In genomic region chr15:102074876-102075585, GRCm38 (mm10) we compare ENCODE assay signal across 8 mouse cellular contexts. TPM values are rescaled to one million over a fixed set of nuclear protein-coding genes. Genes with fewer than 3 reads are reported as not detected.
DNase-seq lines count a peak whose midpoint lies in the region; ATAC-seq and TF ChIP-seq lines count a peak whose summit lies in the region.

No protein-coding gene starts in this region.

- H3K79me2 ChIP-seq in C2C12 (ENCODE audit: control insufficient read depth, insufficient read depth): peaks cover 64% of the 10 kb centered on the region

- H3K9me3 ChIP-seq in forebrain, embryonic 14.5 days (replicated peaks; ENCODE audit: control insufficient read depth, low read length): no peaks in the 10 kb centered on the region
- no peaks in the 10 kb centered on the region for H3K9me3 ChIP-seq in liver, embryonic 14.5 days (ENCODE audit: control insufficient read depth, low read length)

- no peak for TF ChIP-seq CTCF in gastrocnemius, adult 2 months (IDR thresholded peaks at IDR 0.05)
- TF ChIP-seq CTCF in C2C12 (IDR thresholded peaks at IDR 0.05; ENCODE audit: control insufficient read depth, insufficient read depth, insufficient read length): no peak
- no peak for TF ChIP-seq CTCF in liver, embryonic 14.5 days (IDR thresholded peaks at IDR 0.05; ENCODE audit: low read depth)

- intact Hi-C loops in gastrocnemius, adult 2 months (cut with DNase I): loop anchor here (5.0 to 10.0 kb wide), 2 partner anchors 753 to 1460 kb away; partner anchors contain the start of gene Dazap2
- intact Hi-C loops in gastrocnemius, postnatal 36 days (cut with DNase I): loop anchor here (10.0 kb wide), 1 partner anchor 850 kb away; the partner anchor contains the start of gene Grasp

- H3K4me3 ChIP-seq in gastrocnemius, adult 2 months: peak overlapping the region; percentile 90
- peak overlapping the region; percentile 99 for H3K4me3 ChIP-seq in C2C12 (ENCODE audit: insufficient read depth, poor library complexity, severe bottlenecking)
- H3K4me3 ChIP-seq in forebrain, embryonic 14.5 days (ENCODE audit: low read depth, low read length): peak overlapping the region; percentile 95
- peak overlapping the region; percentile 73 to 99 for H3K4me3 ChIP-seq in liver, embryonic 14.5 days (ENCODE audit: insufficient read depth in 1 of 2, low read depth in 2 of 2, low read length in 2 of 2)

- DNase-seq in gastrocnemius, adult 2 months: no peak
- no peak for DNase-seq in gastrocnemius, postnatal 36 days
- no peak for DNase-seq in forebrain, embryonic 14.5 days (ENCODE audit: low spot score)
- no peak for DNase-seq in liver, embryonic 14.5 days (ENCODE audit: low read depth in 3 of 3, low spot score in 3 of 3)
- no peak for DNase-seq in cerebellum, adult 11-12 months
- DNase-seq in adrenal gland, postnatal 36 days: no peak
- no peak for DNase-seq in thymus, postnatal 4 days

- WGBS in forebrain, embryonic 14.5 days: 11% methylated on average over 11 of the region's 11 CpGs
- WGBS in liver, embryonic 14.5 days (ENCODE audit: insufficient replicate concordance): 2% methylated on average over 11 of the region's 11 CpGs

- H3K36me3 ChIP-seq in C2C12 (ENCODE audit: control insufficient read depth, insufficient read depth): peaks cover 49% of the 10 kb centered on the region
- H3K36me3 ChIP-seq in forebrain, embryonic 14.5 days (ENCODE audit: control insufficient read depth, insufficient read depth, low read length): no peaks in the 10 kb centered on the region; the same call in 1 of the 2 replicates
- H3K36me3 ChIP-seq in liver, embryonic 14.5 days (replicated peaks; ENCODE audit: control insufficient read depth, insufficient read depth, low read depth): peaks cover 4% of the 10 kb centered on the region; the same call in 1 of the 2 replicates

- H3K79me3 ChIP-seq in C2C12 (ENCODE audit: low read depth): peaks cover 62% of the 10 kb centered on the region

- H3K4me1 ChIP-seq in forebrain, embryonic 14.5 days (ENCODE audit: control insufficient read depth, insufficient read depth, low read length): peaks cover 13% of the 10 kb centered on the region
- H3K4me1 ChIP-seq in liver, embryonic 14.5 days (replicated peaks; ENCODE audit: control insufficient read depth in 2 of 2, insufficient read depth in 2 of 2, low read length in 1 of 2): peaks cover 7 to 32% of the 10 kb centered on the region in 2 experiments

- H3K27me3 ChIP-seq in C2C12 (ENCODE audit: control insufficient read depth, insufficient read depth, insufficient read length): no peaks in the 10 kb centered on the region
- no peaks in the 10 kb centered on the region for H3K27me3 ChIP-seq in forebrain, embryonic 14.5 days (replicated peaks; ENCODE audit: control insufficient read depth, insufficient read depth, low read length)
- H3K27me3 ChIP-seq in liver, embryonic 14.5 days (ENCODE audit: control insufficient read depth, insufficient read depth, low read length): no peaks in the 10 kb centered on the region

- peak overlapping the region; percentile 86 for H3K4me2 ChIP-seq in forebrain, embryonic 14.5 days (ENCODE audit: low read length)
- H3K4me2 ChIP-seq in liver, embryonic 14.5 days (ENCODE audit: low read depth): peak overlapping the region; percentile 98

- no peak for TF ChIP-seq EP300 in liver, embryonic 14.5 days (IDR thresholded peaks at IDR 0.05; ENCODE audit: low read depth)

- H3K9ac ChIP-seq in forebrain, embryonic 14.5 days (ENCODE audit: low read length): peak overlapping the region; percentile 96
- peak overlapping the region; percentile 97 for H3K9ac ChIP-seq in liver, embryonic 14.5 days (replicated peaks)

- H3ac ChIP-seq in C2C12 (ENCODE audit: control insufficient read depth, insufficient read length, low read depth): peak overlapping the region; percentile 86

- H3K27ac ChIP-seq in gastrocnemius, adult 2 months: peak overlapping the region; percentile 98
- no peak overlapping the region for H3K27ac ChIP-seq in forebrain, embryonic 14.5 days (ENCODE audit: low read depth, low read length)
- H3K27ac ChIP-seq in liver, embryonic 14.5 days: peak overlapping the region; percentile 77

- ATAC-seq in forebrain, embryonic 14.5 days: no peak
- ATAC-seq in liver, embryonic 14.5 days (ENCODE audit: insufficient read depth): no peak

TF ChIP-seq in C2C12, 6 proteins besides CTCF, POLR2A, EP300 and RAD21:
- TF ChIP-seq MYOD1 (IDR thresholded peaks at IDR 0.05; ENCODE audit: control insufficient read depth, insufficient read length, low read depth): no peak
- no peak for TF ChIP-seq USF1 (IDR thresholded peaks at IDR 0.05; ENCODE audit: low read depth)
- TF ChIP-seq FOSL1 (IDR thresholded peaks at IDR 0.05; ENCODE audit: insufficient read depth, low read length, poor library complexity, severe bottlenecking): no peak
- TF ChIP-seq CEBPB (IDR thresholded peaks at IDR 0.05; ENCODE audit: low read depth): no peak
- no peak for TF ChIP-seq MAX (IDR thresholded peaks at IDR 0.05)
- no peak for TF ChIP-seq MYOG (IDR thresholded peaks at IDR 0.05; ENCODE audit: control insufficient read depth, extremely low read depth, insufficient read length)

RNA-seq across cellular contexts. Expression of gene Eif4b, which starts 1.5 kb away (rescaled TPM):
- total RNA-seq in gastrocnemius, adult 2 months (2021): 100 to 1,000 TPM; 187 to 246 TPM
- 100 to 1,000 TPM; 148 to 169 TPM for total RNA-seq in gastrocnemius, postnatal 36 days (2021)
- polyA plus RNA-seq in C2C12 (2012; fragmentation: generic; extraction: Trizol): 268 TPM
- 99.3 and 100 TPM in 2 replicates for polyA plus RNA-seq in forebrain, embryonic 14.5 days (2014; fragmentation: Nextera tagmentation; extraction: Ambion mirVana)
- 42.8 and 66.4 TPM in 2 replicates for polyA plus RNA-seq in liver, embryonic 14.5 days (2012; rRNA removed)
- polyA plus RNA-seq in liver, embryonic 14.5 days (2014; fragmentation: Nextera tagmentation; extraction: Ambion mirVana): 47.8 and 57.5 TPM in 2 replicates
- 100 to 1,000 TPM; 225 to 261 TPM for total RNA-seq in adrenal gland, postnatal 36 days (2021)

RNA-seq across cellular contexts. Expression of gene Tns2, which starts 25.2 kb away (rescaled TPM):
- total RNA-seq in gastrocnemius, adult 2 months (2021): 10 to 100 TPM; 39.1 to 44.1 TPM
- total RNA-seq in gastrocnemius, postnatal 36 days (2021): 10 to 100 TPM; 34.7 to 36.0 TPM
- polyA plus RNA-seq in C2C12 (2012; fragmentation: generic; extraction: Trizol): 67.8 TPM
- 5.5 and 8.2 TPM in 2 replicates for polyA plus RNA-seq in forebrain, embryonic 14.5 days (2014; fragmentation: Nextera tagmentation; extraction: Ambion mirVana)
- 4.9 and 5.2 TPM in 2 replicates for polyA plus RNA-seq in liver, embryonic 14.5 days (2012; rRNA removed)
- 3.7 and 4.3 TPM in 2 replicates for polyA plus RNA-seq in liver, embryonic 14.5 days (2014; fragmentation: Nextera tagmentation; extraction: Ambion mirVana)
- 10 to 100 TPM; 68.4 to 87.6 TPM for total RNA-seq in adrenal gland, postnatal 36 days (2021)

RNA-seq across cellular contexts. Expression of gene Krt18, which starts 47.1 kb away (rescaled TPM):
- under 1 TPM in 1 of 2 experiments, not detected in 1; 0.33 TPM for total RNA-seq in gastrocnemius, adult 2 months (2021)
- 1 to 10 TPM in 1 of 2 experiments, not detected in 1; 1.3 TPM for total RNA-seq in gastrocnemius, postnatal 36 days (2021)
- polyA plus RNA-seq in C2C12 (2012; fragmentation: generic; extraction: Trizol): 0.04 TPM
- 5.6 and 7.1 TPM in 2 replicates for polyA plus RNA-seq in forebrain, embryonic 14.5 days (2014; fragmentation: Nextera tagmentation; extraction: Ambion mirVana)
- polyA plus RNA-seq in liver, embryonic 14.5 days (2012; rRNA removed): 25.8 and 31.5 TPM in 2 replicates
- polyA plus RNA-seq in liver, embryonic 14.5 days (2014; fragmentation: Nextera tagmentation; extraction: Ambion mirVana): 86.9 and 87.6 TPM in 2 replicates
- total RNA-seq in adrenal gland, postnatal 36 days (2021): 1 to 10 TPM in 1 of 2 experiments, under 1 TPM in 1; 0.76 to 3.3 TPM
